Mouse (Mus musculus) urinary bladder, postnatal 4 days (tissue): ENCODE measurements at regions not wholly inside any gene's neighbourhood (a gene's known extent, or its start where the extent isn't known, plus 50 kb on each side); places are given as distances from the start of the nearest gene placed in this dataset.

Source experiments
- DNase-seq, 2 experiments: peaks; one replicate each; pipeline ENCODE4 v3.0.0; 2021 to 2022; ENCODE audit warnings: low spot score in 2 of 2

DNA sequence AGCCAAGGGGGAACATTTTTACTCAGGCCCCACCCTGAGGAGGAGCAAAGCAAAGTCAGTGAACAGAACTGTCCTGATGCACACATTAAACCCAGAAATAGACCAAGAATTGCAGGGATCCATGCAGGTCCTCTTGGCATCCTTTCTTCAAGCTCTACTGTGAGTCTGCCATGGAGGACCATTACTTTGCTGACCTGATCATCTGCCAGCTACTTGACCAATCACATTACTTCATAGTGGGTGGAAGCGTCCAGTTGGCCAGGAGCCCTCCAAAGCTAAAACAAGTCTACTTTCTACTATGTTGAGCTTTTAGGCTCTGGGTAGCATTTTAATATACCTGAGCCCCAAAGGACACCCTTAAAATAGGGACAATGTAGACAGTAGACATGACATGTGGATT, 98.6 kb upstream of the Lgalsl start:
- DNase-seq: no peak

DNA sequence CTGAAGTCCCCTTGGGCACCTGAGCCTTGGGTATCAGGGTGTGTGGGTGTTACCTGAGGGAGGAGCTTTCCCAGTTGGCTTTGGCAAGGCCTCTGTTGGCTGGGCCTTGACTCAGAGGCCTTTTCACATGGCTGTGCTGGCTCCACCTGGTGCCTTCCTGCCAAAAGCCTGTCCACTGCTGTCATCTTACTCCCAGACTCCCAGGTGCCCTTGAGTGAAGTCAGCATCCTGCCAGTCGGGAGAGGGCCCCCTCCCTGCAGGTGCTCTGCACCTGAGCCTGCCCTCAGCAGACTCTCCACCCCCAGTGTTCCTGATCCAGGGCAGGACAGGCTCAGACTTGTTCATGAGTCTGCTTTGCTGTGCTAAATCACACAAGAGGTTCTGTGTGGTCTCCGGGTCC, 99.2 kb upstream of the Lgalsl start:
- DNase-seq: no peak

DNA sequence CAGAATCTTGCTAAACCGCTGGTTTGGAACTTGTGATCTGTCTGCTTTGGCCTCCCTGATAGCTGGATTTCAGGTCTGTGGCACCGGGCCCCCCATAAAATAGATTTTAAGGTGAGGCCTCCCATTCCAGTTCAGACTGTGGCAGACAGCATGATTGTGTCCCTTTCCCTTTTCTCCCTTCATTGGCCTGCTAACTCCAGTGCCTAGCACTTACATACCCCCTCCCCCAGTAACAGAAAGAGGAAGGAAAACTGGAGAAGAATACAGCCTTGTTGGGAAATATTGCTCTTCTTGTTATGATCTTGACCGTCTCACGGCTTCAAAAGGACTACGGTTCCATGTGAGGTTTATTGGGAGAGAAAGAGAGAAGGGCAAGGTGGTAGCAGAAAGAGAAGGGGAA, 99.7 kb upstream of the Lgalsl start:
- no peak for DNase-seq

DNA sequence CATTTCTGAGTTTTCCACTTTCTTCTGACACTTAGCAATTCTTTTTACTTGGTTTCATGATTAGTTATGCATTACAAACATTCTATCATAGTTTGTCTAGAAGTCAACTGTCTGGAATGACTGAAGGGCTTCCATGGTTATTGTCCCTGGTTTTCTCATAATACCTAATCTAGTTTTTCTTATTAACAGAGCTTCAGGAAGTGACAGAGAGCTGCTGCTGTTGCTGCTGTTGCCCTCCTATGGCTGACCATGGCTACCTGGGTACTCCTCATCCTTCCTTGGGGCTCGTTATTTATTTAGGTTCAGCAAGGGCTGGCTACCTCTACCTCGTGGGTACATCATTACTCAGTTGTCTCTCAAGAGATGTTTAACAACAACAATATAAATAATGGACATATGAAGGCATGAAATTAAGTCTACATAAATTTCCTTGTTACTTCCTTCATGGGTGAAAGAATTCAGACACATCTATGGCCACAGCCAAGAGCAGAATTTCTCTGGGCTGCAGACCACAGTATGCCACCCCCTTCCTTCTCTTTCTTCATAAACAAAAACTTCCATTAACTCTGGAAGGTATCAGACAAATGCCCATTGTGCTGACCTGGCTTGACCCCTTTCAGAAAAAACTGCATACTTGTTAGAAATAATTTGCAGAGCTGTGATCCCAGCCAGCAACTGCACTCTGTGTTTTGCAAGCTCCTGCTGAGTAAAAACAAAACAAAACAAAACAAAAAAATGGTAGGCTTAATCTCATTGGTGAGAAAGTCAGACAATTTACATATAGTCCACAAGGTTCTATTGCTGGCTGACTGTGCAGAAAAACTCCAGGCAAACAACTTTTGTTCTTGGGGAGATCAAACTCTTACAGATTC, 103.6 kb upstream of the Lgalsl start:
- DNase-seq: no peak

DNA sequence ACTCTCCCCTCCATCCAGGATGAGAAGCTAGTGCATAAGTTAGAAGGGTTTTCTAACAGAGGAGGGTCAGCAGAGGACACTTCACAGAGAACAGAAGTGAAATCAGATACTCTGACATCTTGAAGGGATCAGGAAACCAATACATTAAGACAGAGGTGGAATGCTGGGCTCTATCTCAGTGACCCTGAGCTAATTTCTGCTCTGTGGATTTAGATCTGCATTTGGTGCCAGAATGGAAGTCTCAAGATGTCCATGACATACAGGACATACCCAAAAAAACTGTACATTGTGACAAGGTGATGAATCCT, 104.2 kb upstream of the Lgalsl start:
- no peak for DNase-seq

DNA sequence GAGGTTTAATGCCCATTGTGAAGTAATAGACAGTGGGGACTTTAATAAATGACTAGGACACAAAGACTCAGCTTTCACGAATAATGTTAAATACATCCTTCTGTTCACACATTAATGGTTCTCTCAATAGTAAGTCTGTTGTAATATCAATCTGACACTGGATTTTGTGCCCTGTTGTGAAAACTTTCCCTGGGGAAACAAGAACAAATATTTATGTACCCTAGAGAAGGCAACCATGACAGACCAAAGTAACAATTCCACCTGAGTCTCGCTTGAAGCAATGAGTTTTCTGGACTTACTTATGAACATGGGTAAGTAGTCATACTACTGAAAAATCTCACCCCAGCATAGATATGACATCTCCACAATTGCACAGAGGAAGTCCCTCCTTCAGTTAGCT, 105.1 kb upstream of the Lgalsl start:
- no peak for DNase-seq

DNA sequence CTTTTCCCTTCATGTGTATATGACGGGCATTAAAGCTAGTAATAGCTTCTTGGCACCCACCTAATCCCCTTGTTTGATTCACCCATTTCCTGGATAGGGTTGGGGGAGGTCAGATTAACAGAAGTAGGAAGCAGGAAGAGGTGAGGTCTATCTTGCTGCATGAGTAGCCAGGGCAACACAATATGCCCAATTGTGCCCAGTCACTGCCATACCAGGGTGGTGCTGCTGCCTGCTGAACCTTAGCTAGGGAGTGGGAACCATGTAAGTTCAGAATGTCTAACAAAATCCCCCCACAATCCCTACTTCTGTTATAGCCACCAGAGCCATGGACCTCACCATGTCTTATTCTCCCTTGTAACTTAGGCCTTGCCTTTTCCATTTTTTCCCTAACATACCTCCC, 106.1 kb upstream of the Lgalsl start:
- no peak for DNase-seq

DNA sequence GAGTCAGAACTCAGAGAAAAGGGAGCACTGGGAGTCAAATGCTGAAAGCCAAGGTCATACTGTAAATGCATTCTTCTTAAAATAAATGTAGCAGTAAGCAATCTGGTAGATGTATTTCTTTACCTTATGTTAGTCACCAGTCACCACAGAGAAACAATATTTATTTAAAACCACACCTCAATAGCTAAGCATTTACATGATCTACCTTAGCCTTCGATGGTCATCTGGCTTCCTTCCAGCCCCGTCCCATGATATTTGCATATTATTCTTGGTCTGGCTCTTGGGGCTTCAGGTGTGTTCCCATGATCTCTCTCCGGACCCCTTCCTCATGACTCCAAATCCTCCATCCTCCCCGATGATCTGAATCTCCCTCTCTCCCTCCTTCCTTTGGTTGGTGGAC, 107.1 kb upstream of the Lgalsl start:
- no peak for DNase-seq

DNA sequence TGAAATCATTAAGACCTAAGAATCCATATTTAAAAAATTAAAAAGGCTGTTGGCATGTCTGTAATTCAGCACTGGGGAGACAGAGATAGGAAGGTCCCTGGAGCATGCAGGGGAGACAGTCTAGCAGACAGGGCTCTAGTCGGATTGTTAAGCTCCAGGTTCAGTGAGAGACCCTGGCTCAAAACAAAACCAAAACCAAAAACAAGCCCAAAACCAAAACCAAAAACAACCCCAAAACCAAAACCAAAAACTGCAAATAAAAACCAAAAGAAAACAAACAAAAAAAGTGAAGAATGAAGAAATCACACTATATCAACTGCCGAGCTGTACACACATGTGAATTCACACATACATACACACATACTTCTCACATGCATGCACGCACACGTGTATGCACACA, 108.8 kb upstream of the Lgalsl start:
- DNase-seq: no peak

DNA sequence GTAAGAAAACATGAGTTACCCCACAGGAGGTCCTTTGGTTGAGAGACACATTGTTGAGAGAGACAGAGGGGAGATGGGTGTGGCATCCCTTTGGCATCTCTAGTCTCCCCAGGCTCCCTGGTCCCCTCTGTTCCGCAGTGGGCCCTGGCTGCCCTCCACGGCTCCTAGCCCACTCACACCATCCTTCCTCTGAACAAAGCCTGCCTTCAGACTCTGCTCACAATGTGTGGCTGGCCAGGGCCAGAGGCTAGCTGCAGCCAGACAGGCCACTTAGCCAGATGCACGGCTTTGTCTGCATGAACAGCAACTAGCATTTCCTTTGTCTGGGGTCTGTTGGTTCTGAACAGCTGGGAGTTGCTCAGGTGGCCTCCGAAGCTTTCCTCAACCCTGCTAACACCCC, 110.7 kb upstream of the Lgalsl start:
- no peak for DNase-seq

DNA sequence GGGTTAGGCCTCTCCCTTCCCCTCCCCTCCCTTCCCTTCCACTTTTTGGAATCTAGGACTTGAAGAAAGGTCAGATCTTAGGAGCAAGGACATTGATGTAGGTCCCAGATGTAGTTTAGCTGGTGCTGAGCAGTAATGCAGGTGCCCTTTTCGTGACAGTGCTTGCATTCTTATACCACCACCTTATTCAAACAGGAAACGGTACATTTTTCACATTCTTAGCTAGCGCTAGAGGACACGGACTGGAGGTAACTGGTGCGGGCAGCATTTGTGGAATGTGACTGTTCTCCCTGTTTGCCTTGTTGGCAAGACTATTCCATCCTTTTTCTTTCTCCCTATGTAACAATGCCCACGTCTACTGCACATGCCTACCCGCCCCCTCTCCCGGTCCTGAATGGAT, 124.7 kb upstream of the Lgalsl start:
- DNase-seq: no peak

DNA sequence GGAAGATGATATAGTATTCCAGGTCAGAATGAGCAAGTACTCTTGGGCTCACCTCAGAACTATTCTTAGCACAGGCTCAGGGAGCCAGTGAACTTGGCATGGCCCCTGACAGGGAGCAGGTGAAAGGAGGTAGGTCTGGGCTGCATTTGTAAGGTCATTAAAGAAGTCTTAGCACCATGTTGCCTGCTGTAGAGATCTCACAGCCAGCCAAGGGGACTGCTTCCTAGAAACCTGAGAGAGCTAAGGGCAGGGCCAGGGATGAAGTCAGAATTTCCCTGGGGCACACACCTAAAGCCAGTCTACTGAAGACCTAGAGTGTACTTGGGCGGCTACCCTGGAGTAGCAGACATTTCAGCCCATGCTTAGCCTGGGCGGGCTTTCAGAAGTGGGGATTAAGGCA, 126.9 kb upstream of the Lgalsl start:
- no peak for DNase-seq

DNA sequence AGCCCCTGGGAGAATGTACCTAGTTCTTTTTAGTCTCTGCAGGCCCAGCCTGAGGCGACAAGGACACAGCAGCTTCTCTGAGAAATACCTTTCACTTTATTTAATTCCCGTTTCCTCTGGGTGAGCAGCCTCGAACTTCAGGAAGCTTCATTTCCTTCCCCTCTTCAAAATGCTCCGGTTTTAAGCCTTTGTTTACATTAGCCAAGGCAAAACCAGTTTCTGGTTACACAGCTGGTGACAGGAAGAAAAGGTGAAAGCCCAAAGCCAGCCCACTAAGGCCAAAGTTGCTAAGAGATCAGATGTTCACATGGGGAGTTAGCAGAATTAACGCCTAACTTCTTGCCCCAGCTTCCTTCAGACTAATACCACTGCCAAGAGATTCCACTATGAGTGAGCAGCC, 127.4 kb upstream of the Lgalsl start:
- DNase-seq: no peak

DNA sequence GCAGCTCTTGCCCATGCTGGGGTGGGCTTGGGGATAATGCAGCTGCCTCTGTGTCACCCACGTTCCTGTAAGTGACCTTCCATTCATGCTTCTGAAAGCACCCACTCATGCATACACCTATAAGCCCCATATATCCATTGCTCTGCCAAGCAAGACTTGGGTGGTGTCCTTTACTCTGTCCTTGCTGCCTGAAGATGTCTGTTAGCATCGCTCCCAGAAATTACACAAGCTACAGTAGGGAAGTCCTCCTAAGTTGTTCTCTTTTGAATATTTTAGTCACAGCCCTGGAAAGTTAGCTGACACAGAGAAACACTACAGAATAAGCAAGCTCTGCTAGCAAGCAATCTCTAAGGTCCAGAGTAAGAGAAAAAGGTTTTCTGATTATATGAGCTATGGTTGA, 129.2 kb upstream of the Lgalsl start:
- no peak for DNase-seq

DNA sequence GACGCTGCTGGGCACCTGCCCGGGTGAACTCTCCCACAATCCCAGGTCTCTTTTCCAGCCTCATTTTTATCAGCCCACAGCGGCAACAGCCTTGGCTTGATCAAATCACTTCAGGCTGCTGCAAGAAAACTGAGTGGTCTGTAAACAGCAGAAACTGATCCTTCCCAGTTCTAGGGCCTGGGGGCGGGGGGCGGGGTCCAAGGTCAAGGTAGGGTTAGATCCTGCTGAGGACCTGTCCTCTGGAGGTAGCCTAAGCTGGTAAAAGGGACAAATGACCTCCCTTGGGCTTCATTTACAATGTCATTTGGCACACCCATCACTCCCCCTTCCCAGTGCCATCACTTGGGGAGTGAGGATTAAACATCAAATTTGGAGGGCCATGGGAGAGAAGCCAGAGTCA, 129.9 kb upstream of the Lgalsl start:
- no peak for DNase-seq

DNA sequence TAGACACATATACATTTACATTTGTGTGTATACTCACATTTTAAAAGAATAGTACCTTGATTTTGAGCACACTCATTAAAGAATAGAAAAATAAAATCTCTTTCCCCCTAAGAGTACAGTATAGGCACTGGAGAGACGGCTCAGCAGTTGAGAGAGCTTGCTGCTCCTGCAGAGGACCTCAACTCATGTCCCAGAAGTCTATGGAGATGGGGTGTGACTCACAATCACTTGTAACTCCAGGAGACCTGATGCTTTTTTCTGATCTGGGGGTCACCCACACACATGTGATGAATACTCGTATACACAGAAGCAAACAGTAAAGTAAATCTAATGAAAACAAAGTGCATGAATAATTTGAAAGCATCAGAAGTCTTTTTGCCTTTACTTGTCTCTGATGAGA, 129.5 kb upstream of the Peli1 start:
- no peak for DNase-seq

DNA sequence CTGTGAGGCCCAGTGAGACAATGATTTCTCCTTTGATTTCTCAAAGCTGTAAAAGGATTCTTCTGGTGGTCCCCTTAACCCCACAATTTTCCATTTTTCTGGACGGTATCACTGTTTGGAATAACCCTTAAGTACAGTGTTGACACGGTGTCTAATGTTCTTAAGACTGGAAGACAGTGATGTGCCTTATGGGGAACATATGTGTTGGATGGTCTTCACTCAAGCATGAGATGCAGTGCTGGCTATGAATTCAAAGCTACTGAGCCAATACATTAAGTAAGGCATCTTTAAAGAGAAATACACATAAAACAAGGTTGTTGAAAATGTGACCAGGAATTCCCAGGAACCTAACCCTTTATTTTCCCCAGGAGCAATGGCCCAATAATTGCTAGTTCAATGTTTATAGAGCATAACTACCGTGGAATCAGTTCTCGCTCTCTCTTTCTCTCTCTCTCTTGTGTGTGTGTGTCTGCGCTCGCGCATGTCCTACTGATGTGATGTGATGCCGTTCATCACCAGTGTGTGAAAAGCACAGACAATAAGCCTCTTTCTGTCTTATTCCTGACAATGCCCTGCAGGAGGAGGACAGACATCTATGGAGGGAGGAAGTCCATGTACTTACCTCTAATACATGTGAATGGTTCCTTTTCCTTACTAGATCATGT, 125.4 kb upstream of the Peli1 start:
- DNase-seq: no peak

DNA sequence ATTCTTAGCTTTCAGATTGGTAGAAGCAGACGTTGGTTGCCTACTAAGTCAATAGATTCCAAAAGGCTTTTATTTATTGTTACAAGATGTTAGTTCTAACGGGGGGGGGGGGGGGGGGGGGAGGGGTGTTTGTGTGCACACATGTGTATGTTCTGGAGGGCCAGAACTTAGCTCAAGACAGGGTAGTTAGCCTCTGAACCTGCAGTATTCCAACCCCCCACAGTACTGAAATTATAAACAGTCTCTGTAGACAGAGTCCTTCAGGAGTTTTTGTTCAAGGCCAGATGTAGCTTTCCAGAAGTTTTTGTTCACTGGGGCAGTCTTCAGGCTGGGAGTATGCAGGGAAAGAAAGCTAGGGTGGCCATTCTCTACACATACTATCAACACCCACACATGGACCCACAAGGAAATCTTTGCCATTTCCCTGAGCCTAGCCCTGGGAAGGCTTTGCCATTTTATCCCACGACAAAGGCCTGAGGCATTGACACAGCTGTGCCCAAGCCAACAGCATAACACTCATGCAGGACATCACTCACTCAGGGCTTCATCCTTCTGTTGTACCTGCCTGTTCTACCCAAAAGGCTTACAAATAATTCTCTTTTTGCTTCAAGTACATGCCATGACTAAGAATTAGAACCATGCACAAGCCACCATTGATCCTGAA, 123.6 kb upstream of the Peli1 start:
- DNase-seq: no peak

DNA sequence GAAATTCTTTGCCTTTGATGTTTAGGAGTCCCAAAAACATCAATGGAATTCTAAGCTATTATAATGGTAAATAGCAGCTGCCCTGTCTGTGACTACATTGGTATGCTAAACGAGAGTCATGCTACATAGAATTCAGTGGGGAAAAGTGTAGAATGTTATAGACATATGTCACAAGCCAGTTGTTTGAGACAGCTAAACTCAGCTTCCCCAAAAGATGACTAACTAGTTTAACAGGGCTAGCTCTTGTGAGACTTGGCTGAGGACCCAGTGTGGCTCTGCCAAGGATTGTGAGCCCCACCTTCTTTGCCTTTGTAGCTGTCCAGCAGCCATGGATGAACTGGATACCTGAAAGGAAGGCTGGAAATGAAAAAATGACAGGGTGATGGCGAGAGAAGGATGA, 122.8 kb upstream of the Peli1 start:
- no peak for DNase-seq

DNA sequence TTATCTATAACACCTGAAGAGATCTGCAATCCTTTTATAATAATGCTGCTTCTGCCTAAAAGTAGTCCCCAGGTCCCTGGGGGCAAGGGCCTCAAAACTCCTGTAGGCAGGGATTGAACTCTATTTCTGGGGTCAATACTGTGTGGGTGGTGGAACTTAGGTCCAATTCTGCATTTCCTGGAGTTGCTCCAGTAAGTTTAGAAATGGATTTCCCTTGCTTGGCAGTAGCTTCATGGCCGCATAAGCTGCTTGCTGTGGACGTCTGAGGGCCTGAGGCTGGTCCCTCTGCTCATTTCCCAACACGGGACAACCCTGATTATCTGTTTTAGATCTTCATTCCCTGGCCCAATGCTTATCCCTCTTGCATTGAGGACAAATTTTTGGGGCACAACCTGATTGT, 118.0 kb upstream of the Peli1 start:
- no peak for DNase-seq

DNA sequence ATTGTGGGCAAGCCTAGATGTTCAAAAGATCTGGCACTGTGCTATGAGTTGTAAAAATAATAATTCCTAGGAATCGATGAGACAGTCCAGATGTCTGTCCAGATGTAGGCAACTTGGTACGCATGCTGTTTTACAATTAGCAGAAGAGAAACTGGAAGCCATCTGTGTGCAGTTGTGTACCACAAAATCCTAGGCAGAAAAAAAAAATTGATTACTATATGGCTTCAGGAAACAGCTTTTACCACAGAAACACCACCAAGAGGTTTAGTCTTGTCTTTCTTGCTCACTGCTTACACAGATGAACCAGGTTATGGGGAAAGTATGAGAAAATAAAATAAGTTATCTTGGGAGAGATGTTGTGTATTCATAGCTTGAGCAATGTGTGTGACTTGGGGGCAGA, 109.5 kb upstream of the Peli1 start:
- DNase-seq: no peak

DNA sequence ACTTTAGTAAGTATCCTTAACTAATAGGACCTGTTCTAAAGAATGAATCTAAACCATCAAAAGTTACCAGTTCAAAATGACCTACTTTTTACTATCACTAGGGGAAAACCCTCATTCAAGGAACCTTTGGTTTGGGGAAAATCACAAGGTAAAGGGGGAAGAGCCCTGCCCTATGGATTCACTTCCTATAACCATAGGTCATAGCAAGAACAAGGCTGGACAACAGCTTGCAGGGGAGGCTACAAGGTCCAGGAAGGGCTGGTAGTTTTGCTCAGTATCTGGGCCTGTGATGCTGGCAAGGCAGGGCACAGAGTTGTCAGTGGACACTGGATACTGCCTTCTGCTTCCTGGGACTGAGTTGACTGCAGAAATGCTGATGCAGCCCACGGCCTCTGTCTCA, 109.1 kb upstream of the Peli1 start:
- no peak for DNase-seq

DNA sequence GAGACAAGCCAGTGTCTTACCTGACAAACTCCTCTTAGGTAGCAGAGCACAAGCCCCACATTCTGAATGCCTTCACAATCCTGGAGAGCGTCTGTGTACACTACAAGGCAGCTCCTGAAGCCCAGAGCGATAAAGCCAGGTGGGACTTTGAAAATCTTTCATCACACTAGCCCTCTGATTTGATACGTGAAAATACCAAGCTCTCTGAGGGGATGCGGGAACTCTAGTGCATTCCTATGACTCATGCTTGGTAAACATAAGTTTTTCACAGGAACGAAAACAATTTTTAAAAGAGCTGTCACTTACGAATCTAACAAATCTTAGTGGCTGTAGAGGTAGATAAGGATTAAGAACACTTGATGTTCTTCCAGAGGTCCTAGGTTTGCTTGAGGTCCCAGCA, 108.6 kb upstream of the Peli1 start:
- no peak for DNase-seq
